Mouse (Mus musculus) c-Kit-positive CD71-positive TER-119-negative erythroid progenitor cells, embryonic 14.5 days (primary cell): Measurements from ENCODE around the gene Erg.
A peak's percentile ranks its signal among the peaks of the same experiment; 100 is the strongest.

ENCODE experiments used
- DNase-seq: peaks from one replicate; pipeline ENCODE4 v3.0.0-alpha.2; 2013; ENCODE audit warnings: low read depth

The Erg gene

GRCm38 (mm10) chr16:95349745-95350144 is 236.6 kb downstream of the Erg start:
- DNase-seq: no peak

GRCm38 (mm10) chr16:95349344-95349743 is 237.0 kb downstream of the Erg start:
- DNase-seq: no peak

GRCm38 (mm10) chr16:95348555-95348954 is 237.8 kb downstream of the Erg start:
- no peak for DNase-seq

GRCm38 (mm10) chr16:95347202-95347601 is 239.2 kb downstream of the Erg start:
- no peak for DNase-seq

- peak; percentile 25 for DNase-seq
Measured at GRCm38 (mm10) chr16:95345882-95346281, 240.5 kb downstream of the Erg start.

GRCm38 (mm10) chr16:95344961-95345360 is 241.4 kb downstream of the Erg start:
- no peak for DNase-seq

- DNase-seq: no peak
Measured at GRCm38 (mm10) chr16:95342030-95342429, 244.4 kb downstream of the Erg start.

- DNase-seq: peak; percentile 38
Measured at GRCm38 (mm10) chr16:95340885-95341791, 245.3 kb downstream of the Erg start.

- no peak for DNase-seq
Measured at GRCm38 (mm10) chr16:95332159-95332558, 254.2 kb downstream of the Erg start.

- no peak for DNase-seq
Measured at GRCm38 (mm10) chr16:95321945-95322625, 264.3 kb downstream of the Erg start.
